Mouse (Mus musculus) CD8-positive naive resting alpha-beta T cell, adult 2 months (primary cell): ENCODE results near the gene 2410131K14Rik.

Experiments
- DNase-seq, 2 experiments: peaks; one replicate each; pipeline ENCODE4 v3.0.0; 2022; ENCODE audit warnings: low read depth in 2 of 2, low spot score in 2 of 2

2410131K14Rik gene

DNA sequence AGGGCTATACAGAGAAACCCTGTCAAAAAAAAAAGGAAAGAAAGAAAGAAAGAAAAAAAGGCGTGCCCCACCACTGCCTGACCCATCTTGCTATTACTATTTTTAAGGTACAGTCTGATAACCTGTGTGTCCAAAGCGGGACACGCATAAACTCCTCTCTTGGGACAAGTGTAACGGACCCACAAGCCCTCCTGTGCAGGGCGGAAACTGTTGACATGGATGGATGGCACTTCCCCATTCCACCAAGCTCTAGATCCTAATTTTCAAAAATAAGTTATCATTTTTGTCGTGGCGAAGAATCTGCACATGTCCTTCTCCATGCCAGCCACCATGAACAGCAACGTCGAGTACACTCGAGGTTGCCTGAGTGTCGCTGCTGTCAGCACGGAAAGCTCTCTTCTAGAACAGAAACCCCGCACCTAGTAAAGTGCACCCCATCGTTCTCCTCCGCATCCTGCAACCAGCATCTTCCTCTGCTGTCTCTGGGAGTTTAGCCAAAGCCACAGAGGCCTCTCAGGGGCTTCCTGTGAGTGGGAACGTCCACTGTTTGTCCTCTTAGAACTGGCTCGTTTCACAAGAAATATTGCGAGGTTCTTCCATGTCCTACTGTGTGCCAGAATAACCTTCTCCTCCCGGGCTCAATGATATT lies 60.1 kb downstream of the 2410131K14Rik start:
- DNase-seq = no peak

DNA sequence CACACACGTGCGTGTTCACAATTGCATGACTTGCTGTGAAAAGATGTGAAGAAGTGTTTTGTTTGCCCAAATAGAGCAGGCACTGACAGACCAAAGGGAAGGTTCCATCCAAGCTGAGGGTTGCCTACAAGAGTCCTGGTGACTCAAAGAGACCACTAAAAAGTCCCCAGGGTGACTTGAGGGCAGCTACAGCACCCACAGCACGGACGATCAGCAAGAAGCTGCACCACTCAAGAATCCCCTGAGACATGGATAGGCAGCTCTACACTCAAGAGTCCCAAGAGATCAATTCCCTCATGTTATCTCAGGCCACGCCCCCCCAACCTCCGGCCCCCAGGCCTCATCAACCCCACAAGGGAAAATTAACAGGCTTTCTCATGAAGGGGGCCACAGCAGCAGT lies 65.4 kb downstream of the 2410131K14Rik start:
- no peak for DNase-seq

DNA sequence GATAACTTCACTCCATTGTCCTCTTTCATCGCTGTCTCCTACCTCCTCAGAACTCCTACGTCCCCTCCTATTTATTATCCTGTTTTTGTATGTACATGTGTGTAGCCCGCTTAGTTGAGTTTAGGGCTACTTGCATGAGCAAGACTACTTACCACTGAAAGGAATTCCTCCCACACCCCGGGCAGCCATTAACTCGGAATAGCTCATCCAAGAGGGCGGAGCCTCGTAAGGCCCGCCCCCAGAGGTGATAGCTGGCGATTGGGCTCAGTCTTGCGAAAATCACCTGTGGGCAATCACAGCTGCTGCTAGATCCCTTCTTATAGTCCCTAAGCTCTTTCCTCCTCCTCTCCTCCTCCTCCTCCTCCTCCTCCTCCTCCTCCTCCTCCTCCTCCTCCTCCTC lies 66.2 kb downstream of the 2410131K14Rik start:
- no peak for DNase-seq

DNA sequence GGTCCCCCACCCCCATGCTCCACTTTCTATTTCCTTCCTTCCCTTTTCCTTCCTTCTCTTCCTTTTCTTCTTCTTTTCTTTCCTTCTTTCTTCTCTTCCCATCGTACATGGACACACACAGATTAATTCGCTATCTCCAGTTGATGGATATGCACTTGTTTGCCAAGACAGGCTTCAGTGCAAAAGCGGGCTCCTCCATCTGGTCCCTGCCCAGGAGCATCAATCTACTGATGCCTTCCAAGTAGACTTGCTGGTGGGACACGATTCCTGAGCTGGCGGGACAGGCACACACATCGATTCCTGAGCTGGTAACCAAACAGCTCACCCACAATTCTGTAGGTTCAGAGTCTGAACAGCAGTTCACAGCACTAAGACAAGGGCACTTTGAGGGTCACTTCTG lies 68.7 kb downstream of the 2410131K14Rik start:
- no peak for DNase-seq
